Mouse (Mus musculus): Measurements from ENCODE around the gene Arid3a. TPM values are rescaled to one million over a fixed set of nuclear protein-coding genes. Genes with fewer than 3 reads are reported as not detected.

The Arid3a gene
- polyA plus RNA-seq, 1 experiment from 2014 or later, result 5.5 TPM

- Histone ChIP-seq H3K27me3 (ENCODE audit: insufficient read depth, low read length) (no peaks in the 10 kb centered on the region), H3K9ac (replicated peaks) (no peak overlapping the region; the same call in 1 of the 2 replicates), H3K4me1 (ENCODE audit: insufficient read depth) (peaks cover 38% of the 10 kb centered on the region), H3K27ac (ENCODE audit: low read depth) (no peak overlapping the region), H3K9me3 (ENCODE audit: low read length) (no peaks in the 10 kb centered on the region), H3K4me2 (ENCODE audit: low read depth, low read length) (no peak overlapping the region), H3K36me3 (replicated peaks; ENCODE audit: insufficient read depth, low read length) (peaks cover 37% of the 10 kb centered on the region), H3K4me3 (ENCODE audit: low read depth, low read length) (no peak overlapping the region)
- TF ChIP-seq EP300 (IDR thresholded peaks at IDR 0.05; ENCODE audit: low read depth), result no peak
- TF ChIP-seq CTCF (IDR thresholded peaks at IDR 0.05; ENCODE audit: low read depth), result no peak
- DNase-seq (no peak), ATAC-seq (no peak)
- WGBS (ENCODE audit: insufficient replicate concordance), result 71% methylated on average over 6 of the region's 6 CpGs
These were observed 20.7 kb downstream of the Arid3a start for GRCm38 (mm10) chr10:79947502-79947901.

GRCm38 (mm10) chr10:79949873-79950272, 23.0 kb downstream of the Arid3a start:
- peaks cover 19% of the 10 kb centered on the region for H3K4me1 ChIP-seq (ENCODE audit: insufficient read depth)
- H3K9me3 ChIP-seq (ENCODE audit: low read length), result no peaks in the 10 kb centered on the region
- H3K4me3 ChIP-seq (ENCODE audit: low read depth, low read length), result no peak overlapping the region
- no peak overlapping the region for H3K9ac ChIP-seq (replicated peaks)
- H3K36me3 ChIP-seq (replicated peaks; ENCODE audit: insufficient read depth, low read length), result peaks cover 46% of the 10 kb centered on the region
- H3K27ac ChIP-seq (ENCODE audit: low read depth), result no peak overlapping the region
- 72% methylated on average over 4 of the region's 4 CpGs for WGBS (ENCODE audit: insufficient replicate concordance)
- H3K27me3 ChIP-seq (ENCODE audit: insufficient read depth, low read length), result no peaks in the 10 kb centered on the region
- no peak for TF ChIP-seq EP300 (IDR thresholded peaks at IDR 0.05; ENCODE audit: low read depth)
- no peak for TF ChIP-seq CTCF (IDR thresholded peaks at IDR 0.05; ENCODE audit: low read depth)
- H3K4me2 ChIP-seq (ENCODE audit: low read depth, low read length), result no peak overlapping the region
- DNase-seq (no peak), ATAC-seq (no peak)

- TF ChIP-seq EP300 (IDR thresholded peaks at IDR 0.05; ENCODE audit: low read depth) (no peak), CTCF (IDR thresholded peaks at IDR 0.05; ENCODE audit: low read depth) (no peak)
- Histone ChIP-seq H3K4me1 (ENCODE audit: insufficient read depth) (peaks cover 11% of the 10 kb centered on the region), H3K27ac (ENCODE audit: low read depth) (no peak overlapping the region), H3K9ac (replicated peaks) (no peak overlapping the region), H3K4me3 (ENCODE audit: low read depth, low read length) (no peak overlapping the region), H3K9me3 (ENCODE audit: low read length) (no peaks in the 10 kb centered on the region), H3K27me3 (ENCODE audit: insufficient read depth, low read length) (no peaks in the 10 kb centered on the region), H3K36me3 (replicated peaks; ENCODE audit: insufficient read depth, low read length) (peaks cover 46% of the 10 kb centered on the region), H3K4me2 (ENCODE audit: low read depth, low read length) (no peak overlapping the region)
- DNase-seq (no peak), ATAC-seq (no peak)
- 87% methylated on average over 18 of the region's 18 CpGs for WGBS (ENCODE audit: insufficient replicate concordance)
These were observed 23.8 kb downstream of the Arid3a start for GRCm38 (mm10) chr10:79950661-79951060.

- Histone ChIP-seq H3K4me1 (ENCODE audit: insufficient read depth) (peaks cover 3% of the 10 kb centered on the region), H3K9me3 (ENCODE audit: low read length) (no peaks in the 10 kb centered on the region), H3K9ac (replicated peaks) (no peak overlapping the region), H3K36me3 (replicated peaks; ENCODE audit: insufficient read depth, low read length) (peaks cover 37% of the 10 kb centered on the region), H3K4me3 (ENCODE audit: low read depth, low read length) (no peak overlapping the region), H3K27ac (ENCODE audit: low read depth) (no peak overlapping the region), H3K4me2 (ENCODE audit: low read depth, low read length) (no peak overlapping the region), H3K27me3 (ENCODE audit: insufficient read depth, low read length) (no peaks in the 10 kb centered on the region)
- peak; percentile 62 for DNase-seq
- no peak for ATAC-seq
- TF ChIP-seq EP300 (IDR thresholded peaks at IDR 0.05; ENCODE audit: low read depth), result no peak
- peak; percentile 81 for TF ChIP-seq CTCF (IDR thresholded peaks at IDR 0.05; ENCODE audit: low read depth)
- 76% methylated on average over 6 of the region's 6 CpGs for WGBS (ENCODE audit: insufficient replicate concordance)
These were observed 27.1 kb downstream of the Arid3a start for GRCm38 (mm10) chr10:79953946-79954345.

- H3K4me3 ChIP-seq (ENCODE audit: low read depth, low read length), result no peak overlapping the region
- H3K4me1 ChIP-seq (ENCODE audit: insufficient read depth), result peaks cover 9% of the 10 kb centered on the region
- H3K9ac ChIP-seq (replicated peaks), result no peak overlapping the region
- H3K9me3 ChIP-seq (ENCODE audit: low read length), result no peaks in the 10 kb centered on the region
- ATAC-seq (no peak), DNase-seq (no peak)
- no peak overlapping the region for H3K27ac ChIP-seq (ENCODE audit: low read depth)
- TF ChIP-seq CTCF (IDR thresholded peaks at IDR 0.05; ENCODE audit: low read depth) (no peak), EP300 (IDR thresholded peaks at IDR 0.05; ENCODE audit: low read depth) (no peak)
- peaks cover 21% of the 10 kb centered on the region for H3K36me3 ChIP-seq (replicated peaks; ENCODE audit: insufficient read depth, low read length)
- H3K27me3 ChIP-seq (ENCODE audit: insufficient read depth, low read length), result no peaks in the 10 kb centered on the region
- WGBS (ENCODE audit: insufficient replicate concordance), result 79% methylated on average over 9 of the region's 9 CpGs
- H3K4me2 ChIP-seq (ENCODE audit: low read depth, low read length), result no peak overlapping the region
These were observed 28.8 kb downstream of the Arid3a start for GRCm38 (mm10) chr10:79955691-79956090.

- Histone ChIP-seq H3K4me3 (ENCODE audit: low read depth, low read length) (no peak overlapping the region), H3K36me3 (replicated peaks; ENCODE audit: insufficient read depth, low read length) (peaks cover 14% of the 10 kb centered on the region), H3K27ac (ENCODE audit: low read depth) (no peak overlapping the region), H3K4me2 (ENCODE audit: low read depth, low read length) (no peak overlapping the region), H3K27me3 (ENCODE audit: insufficient read depth, low read length) (no peaks in the 10 kb centered on the region), H3K4me1 (ENCODE audit: insufficient read depth) (peaks cover 15% of the 10 kb centered on the region), H3K9ac (replicated peaks) (no peak overlapping the region), H3K9me3 (ENCODE audit: low read length) (no peaks in the 10 kb centered on the region)
- ATAC-seq (no peak), DNase-seq (no peak)
- 51% methylated on average over 4 of the region's 4 CpGs for WGBS (ENCODE audit: insufficient replicate concordance)
- TF ChIP-seq EP300 (IDR thresholded peaks at IDR 0.05; ENCODE audit: low read depth) (no peak), CTCF (IDR thresholded peaks at IDR 0.05; ENCODE audit: low read depth) (no peak)
These were observed 29.9 kb downstream of the Arid3a start for GRCm38 (mm10) chr10:79956643-79957154.
